Mouse (Mus musculus) layer of hippocampus, postnatal 10 days (tissue): ENCODE data around the gene Ifna6. TPM values are rescaled to one million over a fixed set of nuclear protein-coding genes. Genes with fewer than 3 reads are reported as not detected.

ENCODE experiments used
- DNase-seq, 2 experiments: peaks; one replicate each; pipeline ENCODE4 v3.0.0; 2021; ENCODE audit warnings: low spot score in 2 of 2
- total RNA-seq, 2 experiments: library from RNA; stranded (reverse); gene quantifications; 2 replicates each; pipeline ENCODE4 v1.2.3; 2021

Ifna6 gene
- total RNA-seq, 2 experiments from 2014 or later: not detected

DNA sequence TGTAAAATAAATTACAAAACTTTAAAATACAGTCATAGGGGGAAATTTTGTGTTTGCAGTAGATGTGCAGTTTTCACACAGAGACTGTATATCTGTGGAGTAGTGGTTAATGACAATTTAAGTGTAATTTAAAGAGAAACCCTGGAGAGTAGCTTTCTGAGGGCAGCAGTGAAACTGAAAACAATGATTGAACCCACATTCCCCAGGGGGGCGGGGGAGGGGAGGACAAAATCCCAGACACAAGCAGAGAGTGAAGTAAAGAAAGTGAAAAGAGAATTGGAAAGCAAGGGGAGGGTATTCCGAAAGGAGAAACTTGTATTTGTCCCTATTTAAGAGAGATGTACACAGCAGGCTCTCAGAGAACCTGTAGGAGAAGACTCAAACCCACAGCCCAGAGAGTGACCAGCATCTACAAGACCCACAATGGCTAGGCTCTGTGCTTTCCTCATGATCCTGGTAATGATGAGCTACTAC lies 14.3 kb downstream of the Ifna6 start, which contains the start of gene Ifna4:
Gene Ifna4, plus strand, starts transcription at position 424 of the 474 bp plus-strand sequence.
- DNase-seq: no peak

DNA sequence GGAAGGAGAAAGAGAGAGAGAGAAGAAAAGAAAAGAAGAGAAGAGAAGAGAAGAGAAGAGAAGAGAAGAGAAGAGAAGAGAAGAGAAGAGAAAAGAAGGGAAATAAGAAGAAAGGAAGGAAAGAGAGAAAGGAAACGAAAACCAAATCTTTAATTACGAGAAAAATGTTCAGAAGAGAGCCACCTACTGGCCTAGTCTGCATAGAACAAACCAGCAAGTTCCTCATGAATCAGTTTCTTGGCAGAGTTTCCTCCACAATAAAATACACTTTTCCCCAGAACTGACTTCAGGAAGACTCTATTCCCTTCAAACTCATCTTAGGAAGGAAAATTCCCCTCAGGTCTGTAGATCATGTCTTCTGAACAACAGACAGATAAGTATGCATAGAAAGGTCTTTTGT lies 18.1 kb downstream of the Ifna6 start:
- DNase-seq: no peak

DNA sequence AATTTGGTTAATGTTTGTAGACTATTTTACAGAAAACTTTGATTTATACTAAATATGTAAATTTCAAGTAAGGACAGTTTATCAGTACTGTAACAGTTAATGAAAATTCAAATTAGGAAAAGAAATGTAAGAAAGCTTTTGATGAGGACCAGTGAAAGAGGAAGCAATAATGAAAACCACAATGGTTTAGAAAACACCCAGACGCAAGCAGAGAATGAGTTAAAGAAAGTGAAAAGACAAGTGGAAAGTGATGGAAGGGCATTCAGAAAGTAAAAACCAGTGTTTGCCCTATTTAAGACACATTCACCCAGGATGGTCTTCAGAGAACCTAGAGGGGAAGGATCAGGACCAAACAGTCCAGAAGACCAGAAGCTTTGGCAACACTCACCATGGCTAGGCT lies 22.5 kb downstream of the Ifna6 start, which contains the start of gene Ifna1:
Gene Ifna1, plus strand, starts transcription at position 390 of the 400 bp plus-strand sequence.
- DNase-seq: no peak

DNA sequence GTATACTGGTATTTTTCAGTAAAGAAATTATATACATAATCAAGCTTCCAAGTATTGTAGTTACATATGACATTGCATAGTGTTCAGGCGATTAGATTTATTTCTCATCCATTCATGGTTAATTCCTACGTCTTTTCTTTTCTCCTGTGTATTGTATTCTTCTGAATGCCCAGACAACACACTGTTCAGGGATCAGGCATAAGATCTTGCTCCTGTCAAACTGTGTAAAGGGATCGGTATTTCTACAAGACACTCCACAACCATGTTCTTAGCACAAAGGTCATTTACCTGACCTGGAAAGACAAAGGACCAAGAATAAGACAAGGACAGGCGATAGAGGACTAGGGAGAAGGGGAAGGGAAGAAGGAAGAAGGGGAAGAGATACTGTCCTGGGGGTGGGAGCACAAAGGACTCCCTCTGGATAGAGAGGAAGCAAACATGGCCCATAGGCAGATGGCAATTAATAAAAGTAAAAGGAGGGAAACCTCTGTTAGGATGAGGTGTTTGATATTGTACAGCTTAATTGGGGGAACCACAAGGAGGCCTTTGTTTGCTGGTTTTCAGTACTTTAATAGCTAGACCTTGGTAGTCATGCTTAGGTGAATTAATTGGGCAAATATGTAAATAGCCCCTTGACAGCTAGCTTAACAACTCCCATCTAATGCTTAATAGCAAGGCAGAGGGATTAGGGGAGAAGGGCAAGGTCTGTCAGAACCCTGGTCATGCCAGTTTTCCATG lies 24.0 kb downstream of the Ifna6 start:
- DNase-seq: no peak

DNA sequence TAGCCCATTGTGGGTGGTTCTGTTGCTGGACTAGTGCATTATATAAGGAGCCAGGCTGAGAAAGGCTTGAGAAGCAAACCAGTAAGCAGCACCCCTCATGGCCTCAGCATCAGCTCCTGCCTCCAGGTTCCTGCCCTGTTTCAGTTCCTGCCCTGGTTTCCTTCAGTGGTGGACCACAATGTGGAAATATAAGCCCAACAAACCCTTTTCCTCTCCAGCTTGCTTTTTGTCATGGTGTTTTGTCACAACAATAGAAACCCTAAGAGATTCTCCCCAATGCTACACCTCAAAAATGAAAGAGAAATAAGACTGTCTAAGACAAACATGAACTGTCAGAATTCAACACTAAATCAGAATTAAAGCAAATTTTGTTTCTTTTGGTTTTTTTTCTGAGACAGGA lies 32.0 kb downstream of the Ifna6 start:
- no peak for DNase-seq

DNA sequence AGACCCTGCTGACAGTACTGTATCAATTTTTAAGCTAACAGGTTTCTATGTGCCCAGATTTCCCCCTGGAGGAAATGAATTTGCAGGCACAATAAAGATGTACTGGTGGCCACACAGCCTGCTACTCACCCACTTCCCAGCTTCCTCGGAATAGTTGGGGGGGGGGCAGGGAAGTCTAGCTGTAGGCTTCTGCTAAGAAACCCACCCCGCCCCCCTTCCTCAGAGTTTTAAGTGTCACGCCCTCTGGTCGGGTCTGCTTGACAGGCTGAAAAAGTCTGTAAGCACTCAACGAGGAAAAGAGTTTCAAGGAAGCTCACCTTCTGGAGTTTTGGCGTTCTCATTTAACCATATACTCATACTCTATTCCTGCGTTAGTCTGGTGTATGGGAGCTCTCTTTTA lies 36.1 kb downstream of the Ifna6 start:
- no peak for DNase-seq

DNA sequence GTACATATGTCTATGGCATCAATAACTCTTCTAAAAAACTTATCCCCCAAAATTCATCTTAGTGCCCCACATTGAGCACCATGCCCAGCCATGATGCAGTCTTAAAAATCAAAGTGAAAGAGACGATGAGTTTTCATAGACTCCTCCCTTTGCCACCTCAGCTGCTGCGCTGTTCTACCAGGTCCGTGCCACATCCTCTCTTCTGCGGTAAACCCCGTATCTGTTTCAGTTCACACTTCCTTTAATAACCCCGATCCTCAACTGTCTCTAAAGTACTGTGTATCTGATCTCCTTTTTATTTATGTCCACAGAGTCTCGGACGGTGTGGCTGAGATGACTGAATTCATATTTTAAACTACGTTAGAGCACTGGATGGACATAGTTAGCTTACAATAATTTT lies 37.4 kb downstream of the Ifna6 start:
- DNase-seq: no peak

DNA sequence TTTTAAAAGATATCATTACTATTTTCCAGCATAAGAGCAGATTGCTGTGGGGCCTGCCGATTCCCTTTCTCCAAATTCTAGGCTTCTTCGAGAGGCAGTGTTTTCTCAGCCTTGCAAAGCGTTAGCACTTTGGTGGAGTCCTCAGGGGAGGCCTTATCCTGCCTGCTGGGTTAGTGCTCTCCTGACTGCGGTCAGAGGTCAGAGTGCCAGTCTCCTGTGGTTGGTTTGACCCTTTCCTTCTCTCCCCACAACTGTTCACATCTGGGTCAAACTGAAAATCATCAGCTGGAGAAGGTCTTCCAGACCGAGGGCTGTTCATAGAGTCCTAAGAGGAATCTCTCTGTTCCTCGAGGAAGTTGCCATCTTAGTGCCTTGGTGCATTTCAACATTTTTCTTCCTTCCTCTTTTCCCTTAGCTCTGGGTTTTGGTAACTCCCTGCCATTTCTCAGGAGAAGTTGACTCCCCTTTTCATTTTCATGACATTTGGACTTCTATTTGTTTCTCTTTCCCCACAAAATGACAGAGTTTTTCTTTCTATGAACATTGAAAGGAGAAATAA lies 37.9 kb downstream of the Ifna6 start:
- DNase-seq: no peak

DNA sequence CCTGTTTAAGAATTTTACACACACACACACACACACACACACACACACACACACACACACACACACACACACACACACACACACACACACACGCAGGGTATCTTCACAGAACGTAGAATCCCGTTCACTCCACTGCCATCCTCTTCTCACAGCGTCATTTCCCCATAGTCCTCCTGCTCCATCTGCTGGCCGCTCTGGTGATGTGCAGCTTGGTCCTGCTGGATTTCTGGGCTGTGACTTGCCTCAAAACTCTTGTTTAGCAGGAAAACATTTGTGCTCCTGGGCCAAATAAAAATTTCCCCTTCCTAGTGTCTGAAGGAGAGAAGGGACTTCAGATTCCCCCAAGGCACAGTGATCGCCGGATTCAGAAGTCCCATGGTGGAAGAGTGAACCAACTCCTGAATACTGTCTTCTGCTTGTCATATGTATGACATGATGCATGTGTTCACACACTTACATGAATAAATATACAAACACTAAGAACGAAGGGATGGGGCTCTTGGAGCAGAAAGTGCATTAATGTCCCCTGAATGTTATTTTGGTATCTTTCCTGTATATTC lies 40.2 kb downstream of the Ifna6 start:
- DNase-seq: peak; percentile 82 to 88

DNA sequence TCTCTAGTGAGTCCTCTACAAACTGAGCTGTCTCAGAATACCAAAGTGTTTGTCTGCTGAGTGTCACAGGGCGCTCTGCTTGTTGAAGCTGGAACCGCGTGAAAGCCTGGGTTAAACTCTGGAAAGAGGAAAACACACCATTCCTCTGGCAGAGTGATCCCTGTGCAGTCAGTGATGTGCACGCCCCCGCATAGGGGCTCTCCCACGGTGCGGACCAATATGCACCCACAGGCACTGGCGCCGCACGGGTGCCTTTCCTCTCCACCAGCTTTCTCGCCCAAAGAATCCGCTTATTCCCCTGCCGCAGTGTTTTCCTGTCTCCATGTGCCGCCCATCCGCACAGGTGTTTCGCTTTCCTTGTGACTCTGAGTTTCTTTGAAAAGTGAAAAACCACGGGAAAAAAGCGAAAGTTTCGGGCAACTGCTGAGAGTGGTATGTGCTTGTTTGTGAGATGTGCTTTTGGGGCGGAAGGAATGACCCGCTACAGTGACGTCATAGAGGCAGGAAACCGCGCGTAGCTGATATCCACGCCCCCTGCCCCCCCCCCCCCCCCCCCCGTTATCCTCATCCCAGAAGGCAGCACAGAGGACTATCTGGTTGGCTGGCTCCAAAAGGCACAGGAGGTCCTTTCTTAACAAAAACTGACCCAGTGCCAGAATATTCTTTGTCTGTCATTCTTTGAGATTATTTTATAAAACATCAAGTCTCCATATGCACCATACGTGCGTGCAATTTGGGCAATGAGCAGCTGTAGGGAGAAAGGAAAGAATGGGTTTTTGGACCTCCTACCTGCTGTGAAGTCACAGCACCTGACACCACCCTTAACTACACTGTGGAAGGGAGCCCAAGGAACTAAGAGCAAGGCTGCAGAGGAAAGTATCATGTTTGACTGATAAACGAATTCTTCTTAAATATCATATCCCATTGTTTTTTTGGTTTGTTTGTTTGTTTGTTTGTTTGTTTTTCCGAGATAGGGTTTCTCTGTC lies 41.0 kb downstream of the Ifna6 start:
- DNase-seq: peak; percentile 11 to 23

DNA sequence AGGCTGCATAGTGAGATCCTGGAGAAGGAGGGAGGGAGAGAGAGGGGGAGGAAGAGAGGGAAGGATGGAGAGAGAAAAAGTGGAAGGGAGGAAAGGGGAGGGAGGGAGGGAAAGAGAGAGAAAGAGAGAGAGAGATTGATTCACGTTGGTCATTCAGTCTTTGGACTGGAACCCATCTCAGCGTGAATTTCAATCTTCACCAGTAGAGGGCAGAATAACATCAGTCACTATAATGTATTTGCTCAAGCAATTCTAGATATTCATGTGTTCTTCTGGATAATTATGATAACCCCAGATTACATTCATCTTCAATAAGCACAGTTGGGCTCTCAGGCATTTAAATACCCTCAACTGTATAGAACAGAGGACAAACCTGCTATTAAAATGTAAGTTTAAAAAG lies 45.5 kb downstream of the Ifna6 start:
- DNase-seq: peak in 1 of 2 experiments; percentile 30

DNA sequence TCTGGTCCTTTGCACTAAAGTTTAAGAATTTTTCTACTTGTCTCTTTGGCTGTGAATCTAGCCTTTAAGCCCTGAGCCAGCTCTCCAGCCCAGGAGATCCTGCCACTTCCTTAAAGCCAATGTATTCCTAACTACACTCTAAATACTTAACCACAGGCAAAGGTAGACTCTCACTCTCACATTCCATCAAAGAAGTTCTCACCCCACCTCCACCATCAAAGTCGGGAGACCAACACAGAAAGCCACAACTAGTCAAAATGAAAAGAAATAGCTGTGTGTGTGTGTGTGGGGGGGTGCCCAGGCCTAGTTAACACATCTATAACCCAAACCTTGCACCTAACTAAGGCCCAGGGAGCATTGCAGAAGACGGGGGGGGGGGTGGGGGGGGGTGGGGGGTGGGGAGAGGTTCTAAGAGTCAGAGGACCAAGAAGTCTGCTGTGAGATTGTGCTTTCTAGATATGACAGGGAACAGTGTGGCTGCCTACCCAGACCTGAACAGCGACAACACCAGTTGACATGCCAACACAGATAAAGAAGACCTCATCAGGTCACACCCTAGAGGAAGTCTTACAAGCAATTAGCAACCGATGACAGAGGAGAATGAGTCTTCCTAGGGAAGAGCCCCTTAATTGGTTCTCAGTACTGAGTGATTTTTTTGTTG lies 48.3 kb downstream of the Ifna6 start:
- DNase-seq: no peak

DNA sequence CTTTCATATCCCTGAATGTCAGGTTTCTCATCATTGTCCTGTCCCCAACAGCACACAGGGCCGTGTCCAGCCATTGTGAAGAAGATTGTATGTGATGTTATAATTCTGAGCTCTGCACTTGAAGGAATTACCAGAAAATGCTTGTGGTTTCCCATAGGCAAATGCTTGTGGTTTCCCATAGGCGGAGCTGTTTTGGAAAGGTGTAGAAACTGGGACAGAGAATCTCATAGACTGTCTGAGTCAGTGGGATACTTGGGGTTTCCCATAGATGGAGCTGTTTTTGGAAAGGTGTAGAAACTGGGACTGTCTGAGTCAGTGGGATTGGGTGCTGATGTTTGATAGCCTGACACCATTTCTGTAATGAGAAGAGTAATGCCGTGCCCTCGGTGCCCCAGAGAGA lies 49.3 kb downstream of the Ifna6 start:
- DNase-seq: no peak

Other genes starting within 250 kb of the Ifna6 start
- not detected for gene Ifna9, start 235.0 kb upstream of the Ifna6 start, total RNA-seq
- not detected for gene Ifna12, start 224.0 kb upstream of the Ifna6 start, total RNA-seq
- not detected for gene C87499, start 193.0 kb upstream of the Ifna6 start, total RNA-seq
- gene Ifna13, start 183.0 kb upstream of the Ifna6 start, total RNA-seq: not detected
- gene Ifna16, start 150.5 kb upstream of the Ifna6 start, total RNA-seq: not detected
- not detected for gene Ifna2, start 143.5 kb upstream of the Ifna6 start, total RNA-seq
- gene Ifnab, start 136.1 kb upstream of the Ifna6 start, total RNA-seq: not detected
- gene Gm26566, start 105.6 kb upstream of the Ifna6 start, total RNA-seq: 1 to 10 TPM; 1.2 to 1.3 TPM
- gene Klhl9, start 105.0 kb upstream of the Ifna6 start, total RNA-seq: 100 to 1,000 TPM; 102 to 104 TPM
- not detected for gene Gm13271, start 72.5 kb upstream of the Ifna6 start, total RNA-seq
- not detected for gene Gm13283, start 67.3 kb upstream of the Ifna6 start, total RNA-seq
- not detected for gene Gm13290, start 53.6 kb upstream of the Ifna6 start, total RNA-seq
- not detected for gene Gm13289, start 50.5 kb upstream of the Ifna6 start, total RNA-seq
- gene Gm13272, start 47.6 kb upstream of the Ifna6 start, total RNA-seq: not detected
- not detected for gene Ifnz, start 45.3 kb upstream of the Ifna6 start, total RNA-seq
- gene Gm13276, start 41.7 kb upstream of the Ifna6 start, total RNA-seq: not detected
- not detected for gene Gm13277, start 38.8 kb upstream of the Ifna6 start, total RNA-seq
- not detected for gene Gm13278, start 35.9 kb upstream of the Ifna6 start, total RNA-seq
- not detected for gene Gm13275, start 32.9 kb upstream of the Ifna6 start, total RNA-seq
- not detected for gene Gm13279, start 30.0 kb upstream of the Ifna6 start, total RNA-seq
- gene Gm13285, start 27.8 kb upstream of the Ifna6 start, total RNA-seq: not detected
- gene Gm13287, start 24.2 kb upstream of the Ifna6 start, total RNA-seq: not detected
- not detected for gene Gm13288, start 21.9 kb upstream of the Ifna6 start, total RNA-seq
- gene Ifna7, start 11.2 kb upstream of the Ifna6 start, total RNA-seq: not detected
- gene Ifna11, start 7.5 kb upstream of the Ifna6 start, total RNA-seq: not detected
- not detected for gene Ifna5, start 8.1 kb downstream of the Ifna6 start, total RNA-seq
- not detected for gene Ifna4, start 14.4 kb downstream of the Ifna6 start, total RNA-seq
- gene Ifna1, start 22.7 kb downstream of the Ifna6 start, total RNA-seq: not detected
- not detected for gene Ifne, start 52.8 kb downstream of the Ifna6 start, total RNA-seq